Mouse (Mus musculus) mesoderm, embryonic 11.5 days (tissue): ENCODE data around the gene Pyroxd2.

Source experiments
- DNase-seq: peaks from one replicate; pipeline ENCODE4 v3.0.0-alpha.2; 2012; ENCODE audit warnings: low read depth, low spot score

Gene Pyroxd2

GRCm38 (mm10) chr19:42745869-42746224, 6.7 kb downstream of the Pyroxd2 start:
- DNase-seq, result no peak

- no peak for DNase-seq
Observed at GRCm38 (mm10) chr19:42745084-42745868, 7.3 kb downstream of the Pyroxd2 start.

- DNase-seq, result peak; percentile 54
Observed at GRCm38 (mm10) chr19:42744162-42744586, 8.4 kb downstream of the Pyroxd2 start.

- no peak for DNase-seq
Observed at GRCm38 (mm10) chr19:42743261-42743660, 9.3 kb downstream of the Pyroxd2 start.

- DNase-seq, result peak; percentile 29
Observed at GRCm38 (mm10) chr19:42741884-42742283, 10.7 kb downstream of the Pyroxd2 start.

GRCm38 (mm10) chr19:42740163-42740899, 12.2 kb downstream of the Pyroxd2 start:
- DNase-seq, result no peak

- no peak for DNase-seq
Observed at GRCm38 (mm10) chr19:42739734-42740133, 12.8 kb downstream of the Pyroxd2 start.

GRCm38 (mm10) chr19:42737753-42738152, 14.8 kb downstream of the Pyroxd2 start:
- no peak for DNase-seq

- DNase-seq, result no peak
Observed at GRCm38 (mm10) chr19:42734982-42735381, 17.6 kb downstream of the Pyroxd2 start.

- no peak for DNase-seq
Observed at GRCm38 (mm10) chr19:42727424-42727823, 25.2 kb downstream of the Pyroxd2 start.

GRCm38 (mm10) chr19:42726766-42727165, 25.8 kb downstream of the Pyroxd2 start:
- DNase-seq, result no peak

- DNase-seq, result peak; percentile 20
Observed at GRCm38 (mm10) chr19:42725973-42726350, 26.6 kb downstream of the Pyroxd2 start.

GRCm38 (mm10) chr19:42725056-42725972, 27.3 kb downstream of the Pyroxd2 start:
- peak; percentile 69 for DNase-seq

GRCm38 (mm10) chr19:42723302-42723701, 29.3 kb downstream of the Pyroxd2 start:
- DNase-seq, result no peak

GRCm38 (mm10) chr19:42722500-42722899, 30.1 kb downstream of the Pyroxd2 start:
- DNase-seq, result peak; percentile 60

GRCm38 (mm10) chr19:42718101-42718500, 34.5 kb downstream of the Pyroxd2 start:
- no peak for DNase-seq

- no peak for DNase-seq
Observed at GRCm38 (mm10) chr19:42717668-42718067, 34.9 kb downstream of the Pyroxd2 start.

GRCm38 (mm10) chr19:42716507-42716906, 36.1 kb downstream of the Pyroxd2 start:
- DNase-seq, result no peak

GRCm38 (mm10) chr19:42713770-42714169, 38.8 kb downstream of the Pyroxd2 start:
- no peak for DNase-seq

GRCm38 (mm10) chr19:42699426-42699825, 53.1 kb downstream of the Pyroxd2 start:
- no peak for DNase-seq

GRCm38 (mm10) chr19:42698576-42698975, 54.0 kb downstream of the Pyroxd2 start:
- no peak for DNase-seq

GRCm38 (mm10) chr19:42697336-42697735, 55.2 kb downstream of the Pyroxd2 start:
- DNase-seq, result peak; percentile 74
